Mouse (Mus musculus): ENCODE results near the gene C3ar1. TPM values are rescaled to one million over a fixed set of nuclear protein-coding genes. Genes with fewer than 3 reads are reported as not detected.

The C3ar1 gene
- total and polyA plus RNA-seq, 3 experiments: 0.89 to 4.7 (median 1.4) TPM

- in situ Hi-C loops (cut with MboI; ENCODE audit: low pct_ligation_motif_present, low pct_unique_long_range_greater_than_20kb, low sequenced_read_pairs) (no loop called here), dilution Hi-C loops (cut with MboI; ENCODE audit: extremely low pct_ligation_motif_present, extremely low pct_unique_long_range_greater_than_20kb, low sequenced_read_pairs) (no loop called here)
- H3K4me3 ChIP-seq (replicated peaks in 1 of 3; ENCODE audit: low read depth in 2 of 3, low read length in 2 of 3, poor library complexity in 1 of 3): peak within 1 kb of the TSS; percentile 80 to 95 (median 91)
- H3K79me2 ChIP-seq (replicated peaks; ENCODE audit: control insufficient read depth, extremely low read depth, insufficient read depth, poor library complexity, severe bottlenecking): peaks cover 4% of the 10 kb centered on the region; the same call in 1 of the 2 replicates
- DNase-seq (ENCODE audit: extremely low read depth): no peak
- H3K27ac ChIP-seq (ENCODE audit: insufficient read depth, low read depth): peak within 1 kb of the TSS; percentile 62; the same call in 1 of the 2 replicates
- TF ChIP-seq CHD2 (IDR thresholded peaks at IDR 0.05; ENCODE audit: low read length) (peak; percentile 37; the same call in 1 of the 2 replicates), UBTF (IDR thresholded peaks at IDR 0.05; ENCODE audit: low read depth, low read length) (peak; percentile 91), POLR2AphosphoS2 (IDR thresholded peaks at IDR 0.05; ENCODE audit: low read depth, low read length) (no peak), ELF1 (IDR thresholded peaks at IDR 0.05; ENCODE audit: low read depth, low read length) (0 out of 2 replicates have a peak, but pooled peaks have one; percentile 18), MAX (IDR thresholded peaks at IDR 0.05; ENCODE audit: low read length) (no peak), MEF2A (IDR thresholded peaks at IDR 0.05; ENCODE audit: borderline replicate concordance, low read depth, low read length) (peak; percentile 17; the same call in 1 of the 2 replicates), ZNF384 (IDR thresholded peaks at IDR 0.05; ENCODE audit: low read depth, low read length) (no peak), POLR2A (IDR thresholded peaks at IDR 0.05; ENCODE audit: low read depth, low read length) (no peak; the same call in 1 of the 2 replicates), JUN (IDR thresholded peaks at IDR 0.05; ENCODE audit: insufficient read depth, low read depth, low read length) (no peak), EP300 (IDR thresholded peaks at IDR 0.05; ENCODE audit: low read length) (no peak), KAT2A (IDR thresholded peaks at IDR 0.05; ENCODE audit: insufficient replicate concordance, low read length) (no peak), SMC3 (IDR thresholded peaks at IDR 0.05; ENCODE audit: low read depth, low read length) (no peak), NELFE (IDR thresholded peaks at IDR 0.05; ENCODE audit: low read depth, low read length) (0 out of 2 replicates have a peak, but pooled peaks have one; percentile 46), TCF12 (IDR thresholded peaks at IDR 0.05; ENCODE audit: low read depth, low read length) (peak; percentile 36; the same call in 1 of the 2 replicates), ZKSCAN1 (IDR thresholded peaks at IDR 0.05; ENCODE audit: borderline replicate concordance, low read depth, low read length) (no peak), BHLHE40 (IDR thresholded peaks at IDR 0.05; ENCODE audit: low read depth, low read length) (no peak), HCFC1 (IDR thresholded peaks at IDR 0.05; ENCODE audit: low read depth, low read length) (no peak), E2F4 (IDR thresholded peaks at IDR 0.05; ENCODE audit: insufficient replicate concordance, low read depth, low read length) (no peak), MXI1 (IDR thresholded peaks at IDR 0.05; ENCODE audit: low read depth, low read length) (peak; percentile 51; the same call in 1 of the 2 replicates), CTCF (conservative IDR thresholded peaks at IDR 0.05 in 1 of 2, IDR thresholded peaks at IDR 0.05 in 1 of 2; ENCODE audit: low read depth in 2 of 2, low read length in 2 of 2) (no peak), MAZ (IDR thresholded peaks at IDR 0.05; ENCODE audit: low read depth, low read length) (no peak), PAX5 (IDR thresholded peaks at IDR 0.05; ENCODE audit: low read length) (no peak)
- no peaks in the 10 kb centered on the region for H3K9me3 ChIP-seq (replicated peaks; ENCODE audit: low read length)
- H3K36me3 ChIP-seq (replicated peaks in 1 of 2; ENCODE audit: control insufficient read depth in 1 of 2, insufficient read depth in 1 of 2, low read length in 1 of 2): peaks cover 0 to 26% of the 10 kb centered on the region in 2 experiments
- H3K27me3 ChIP-seq (replicated peaks): no peaks in the 10 kb centered on the region
- H3K4me2 ChIP-seq (ENCODE audit: insufficient read depth, low read depth, poor library complexity, severe bottlenecking): peak within 1 kb of the TSS; percentile 72
- peaks cover 12 to 46% of the 10 kb centered on the region in 2 experiments for H3K4me1 ChIP-seq (ENCODE audit: control insufficient read depth in 1 of 2, insufficient read depth in 2 of 2)
- peak within 1 kb of the TSS; percentile 97 for H3K9ac ChIP-seq (ENCODE audit: insufficient read depth, low read depth)
Measured at GRCm38 (mm10) chr6:122819306-122820070, 36.5 kb downstream of the C3ar1 start, which contains the start of gene Foxj2. TSS of gene Foxj2 (plus strand) at chr6:122819914.

All from CH12.LX (cell line).